Mouse (Mus musculus): ENCODE measurements around the gene Cfap43. TPM values are rescaled to one million over a fixed set of nuclear protein-coding genes. Genes with fewer than 3 reads are reported as not detected.

Gene Cfap43
- polyA plus RNA-seq, 1 experiment from 2014 or later = 0.75 TPM

DNA sequence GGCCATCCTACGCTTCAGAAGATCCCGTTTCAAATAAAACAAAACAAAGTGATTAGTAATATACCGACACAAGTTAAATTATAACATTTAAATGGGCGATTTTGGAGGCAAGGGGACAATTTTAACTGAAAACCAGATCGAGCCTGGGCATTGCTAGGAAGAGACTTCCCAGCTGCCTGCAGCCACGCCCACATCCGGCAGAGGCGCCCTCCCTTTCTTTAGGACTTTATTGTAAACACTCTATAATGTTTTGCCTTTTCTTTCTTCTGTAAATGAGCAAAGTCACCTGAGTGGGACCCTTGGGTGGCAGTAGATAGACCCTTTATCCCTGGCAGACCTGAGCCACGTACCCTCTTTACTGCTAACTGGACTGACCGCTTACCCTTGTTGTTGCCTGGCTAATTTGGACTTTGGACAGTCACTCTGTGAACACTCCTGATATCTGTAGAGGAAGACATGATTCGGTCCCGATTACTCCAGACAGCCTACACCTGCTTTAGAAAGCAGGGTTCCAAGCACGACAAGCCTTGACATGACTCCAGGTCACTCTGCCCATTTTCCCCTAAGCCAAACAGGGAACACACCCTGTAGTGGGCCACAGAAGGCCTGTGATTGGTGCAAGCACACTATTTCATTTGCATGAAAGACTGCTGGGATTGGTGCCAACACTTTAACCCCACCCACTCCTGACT is 213.9 kb downstream of the Cfap43 start:
- H3K4me2 ChIP-seq (ENCODE audit: low read depth, low read length) = no peak overlapping the region
- no peaks in the 10 kb centered on the region for H3K36me3 ChIP-seq (ENCODE audit: control insufficient read depth, insufficient read depth, low read length)
- H3K4me3 ChIP-seq (ENCODE audit: low read depth, low read length) = no peak overlapping the region
- DNase-seq (ENCODE audit: low spot score) (no peak), ATAC-seq (ENCODE audit: low read depth) (no peak)
- no peaks in the 10 kb centered on the region for H3K4me1 ChIP-seq (ENCODE audit: control insufficient read depth, insufficient read depth, low read length)
- 71% methylated on average over 13 of the region's 13 CpGs for WGBS
- H3K27ac ChIP-seq (replicated peaks; ENCODE audit: low read depth, low read length) = no peak overlapping the region
- H3K27me3 ChIP-seq (replicated peaks; ENCODE audit: control insufficient read depth, insufficient read depth, low read length) = no peaks in the 10 kb centered on the region
- H3K9ac ChIP-seq (ENCODE audit: low read depth, low read length) = no peak overlapping the region
- no peaks in the 10 kb centered on the region for H3K9me3 ChIP-seq (ENCODE audit: control insufficient read depth, low read length)

GRCm38 (mm10) chr19:47700509-47700908 is 218.6 kb downstream of the Cfap43 start:
- ATAC-seq (ENCODE audit: low read depth) (no peak), DNase-seq (ENCODE audit: low spot score) (no peak)
- Histone ChIP-seq H3K9me3 (ENCODE audit: control insufficient read depth, low read length) (no peaks in the 10 kb centered on the region), H3K27me3 (replicated peaks; ENCODE audit: control insufficient read depth, insufficient read depth, low read length) (no peaks in the 10 kb centered on the region), H3K27ac (replicated peaks; ENCODE audit: low read depth, low read length) (no peak overlapping the region), H3K4me2 (ENCODE audit: low read depth, low read length) (no peak overlapping the region), H3K36me3 (ENCODE audit: control insufficient read depth, insufficient read depth, low read length) (no peaks in the 10 kb centered on the region), H3K4me3 (ENCODE audit: low read depth, low read length) (no peak overlapping the region), H3K9ac (ENCODE audit: low read depth, low read length) (no peak overlapping the region), H3K4me1 (ENCODE audit: control insufficient read depth, insufficient read depth, low read length) (0 out of 2 replicates have a peak, but pooled peaks cover 3% of the 10 kb centered on the region)
- 86% methylated on average over 8 of the region's 8 CpGs for WGBS

DNA sequence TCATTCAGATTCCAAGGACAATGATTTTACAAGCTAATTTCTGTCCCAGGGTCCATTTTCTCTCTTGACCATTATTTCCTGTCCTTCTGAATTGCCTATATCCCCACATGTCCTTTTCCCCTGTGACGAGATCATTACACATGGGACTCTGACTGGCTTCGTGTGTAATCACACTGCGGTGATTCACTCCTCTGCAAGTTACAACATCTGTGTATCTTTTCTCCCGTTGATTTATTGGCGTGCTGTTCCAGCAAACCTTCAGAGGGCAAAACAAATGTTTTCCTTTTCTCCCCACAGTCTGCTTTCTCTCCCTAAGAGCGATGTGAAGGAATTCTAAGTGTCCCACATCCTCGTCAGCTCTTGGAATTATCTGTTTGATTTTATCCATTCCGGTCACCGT is 219.3 kb downstream of the Cfap43 start:
- Histone ChIP-seq H3K9me3 (ENCODE audit: control insufficient read depth, low read length) (no peaks in the 10 kb centered on the region), H3K9ac (ENCODE audit: low read depth, low read length) (no peak overlapping the region), H3K36me3 (ENCODE audit: control insufficient read depth, insufficient read depth, low read length) (no peaks in the 10 kb centered on the region), H3K4me1 (ENCODE audit: control insufficient read depth, insufficient read depth, low read length) (0 out of 2 replicates have a peak, but pooled peaks cover 3% of the 10 kb centered on the region), H3K4me3 (ENCODE audit: low read depth, low read length) (no peak overlapping the region), H3K4me2 (ENCODE audit: low read depth, low read length) (no peak overlapping the region), H3K27me3 (replicated peaks; ENCODE audit: control insufficient read depth, insufficient read depth, low read length) (no peaks in the 10 kb centered on the region), H3K27ac (replicated peaks; ENCODE audit: low read depth, low read length) (no peak overlapping the region)
- no peak for ATAC-seq (ENCODE audit: low read depth)
- DNase-seq (ENCODE audit: low spot score) = no peak
- WGBS = 56% methylated on average over 9 of the region's 9 CpGs

- ATAC-seq (ENCODE audit: low read depth) = no peak
- no peak overlapping the region for H3K27ac ChIP-seq (replicated peaks; ENCODE audit: low read depth, low read length)
- WGBS = 44% methylated on average over 9 of the region's 9 CpGs
- H3K36me3 ChIP-seq (ENCODE audit: control insufficient read depth, insufficient read depth, low read length) = no peaks in the 10 kb centered on the region
- H3K4me3 ChIP-seq (ENCODE audit: low read depth, low read length) = no peak overlapping the region
- 0 out of 2 replicates have a peak, but pooled peaks cover 3% of the 10 kb centered on the region for H3K4me1 ChIP-seq (ENCODE audit: control insufficient read depth, insufficient read depth, low read length)
- DNase-seq (ENCODE audit: low spot score) = peak; percentile 22
- no peak overlapping the region for H3K4me2 ChIP-seq (ENCODE audit: low read depth, low read length)
- no peaks in the 10 kb centered on the region for H3K9me3 ChIP-seq (ENCODE audit: control insufficient read depth, low read length)
- H3K9ac ChIP-seq (ENCODE audit: low read depth, low read length) = no peak overlapping the region
- no peaks in the 10 kb centered on the region for H3K27me3 ChIP-seq (replicated peaks; ENCODE audit: control insufficient read depth, insufficient read depth, low read length)
These were observed 220.8 kb downstream of the Cfap43 start for GRCm38 (mm10) chr19:47698266-47698665.

GRCm38 (mm10) chr19:47697067-47697466 is 222.0 kb downstream of the Cfap43 start:
- Histone ChIP-seq H3K27me3 (replicated peaks; ENCODE audit: control insufficient read depth, insufficient read depth, low read length) (no peaks in the 10 kb centered on the region), H3K4me3 (ENCODE audit: low read depth, low read length) (no peak overlapping the region), H3K9ac (ENCODE audit: low read depth, low read length) (no peak overlapping the region), H3K9me3 (ENCODE audit: control insufficient read depth, low read length) (no peaks in the 10 kb centered on the region), H3K27ac (replicated peaks; ENCODE audit: low read depth, low read length) (no peak overlapping the region), H3K36me3 (ENCODE audit: control insufficient read depth, insufficient read depth, low read length) (no peaks in the 10 kb centered on the region), H3K4me1 (ENCODE audit: control insufficient read depth, insufficient read depth, low read length) (0 out of 2 replicates have a peak, but pooled peaks cover 3% of the 10 kb centered on the region), H3K4me2 (ENCODE audit: low read depth, low read length) (no peak overlapping the region)
- WGBS = 81% methylated on average over 11 of the region's 11 CpGs
- no peak for ATAC-seq (ENCODE audit: low read depth)
- no peak for DNase-seq (ENCODE audit: low spot score)

GRCm38 (mm10) chr19:47696411-47696810 is 222.7 kb downstream of the Cfap43 start:
- Histone ChIP-seq H3K27ac (replicated peaks; ENCODE audit: low read depth, low read length) (no peak overlapping the region), H3K9me3 (ENCODE audit: control insufficient read depth, low read length) (no peaks in the 10 kb centered on the region), H3K36me3 (ENCODE audit: control insufficient read depth, insufficient read depth, low read length) (no peaks in the 10 kb centered on the region), H3K27me3 (replicated peaks; ENCODE audit: control insufficient read depth, insufficient read depth, low read length) (no peaks in the 10 kb centered on the region), H3K4me1 (ENCODE audit: control insufficient read depth, insufficient read depth, low read length) (peaks cover 3% of the 10 kb centered on the region; the same call in 1 of the 2 replicates), H3K4me3 (ENCODE audit: low read depth, low read length) (no peak overlapping the region), H3K4me2 (ENCODE audit: low read depth, low read length) (no peak overlapping the region), H3K9ac (ENCODE audit: low read depth, low read length) (no peak overlapping the region)
- 94% methylated on average over 8 of the region's 8 CpGs for WGBS
- ATAC-seq (ENCODE audit: low read depth) = no peak
- DNase-seq (ENCODE audit: low spot score) = no peak

- H3K27me3 ChIP-seq (replicated peaks; ENCODE audit: control insufficient read depth, insufficient read depth, low read length) = no peaks in the 10 kb centered on the region
- ATAC-seq (ENCODE audit: low read depth) (no peak), DNase-seq (ENCODE audit: low spot score) (no peak)
- no peak overlapping the region for H3K9ac ChIP-seq (ENCODE audit: low read depth, low read length)
- H3K4me1 ChIP-seq (ENCODE audit: control insufficient read depth, insufficient read depth, low read length) = peaks cover 3% of the 10 kb centered on the region; the same call in 1 of the 2 replicates
- H3K36me3 ChIP-seq (ENCODE audit: control insufficient read depth, insufficient read depth, low read length) = no peaks in the 10 kb centered on the region
- H3K27ac ChIP-seq (replicated peaks; ENCODE audit: low read depth, low read length) = no peak overlapping the region
- WGBS = 90% methylated on average over 6 of the region's 6 CpGs
- no peaks in the 10 kb centered on the region for H3K9me3 ChIP-seq (ENCODE audit: control insufficient read depth, low read length)
- no peak overlapping the region for H3K4me2 ChIP-seq (ENCODE audit: low read depth, low read length)
- no peak overlapping the region for H3K4me3 ChIP-seq (ENCODE audit: low read depth, low read length)
These were observed 223.4 kb downstream of the Cfap43 start for GRCm38 (mm10) chr19:47695725-47696124.

DNA sequence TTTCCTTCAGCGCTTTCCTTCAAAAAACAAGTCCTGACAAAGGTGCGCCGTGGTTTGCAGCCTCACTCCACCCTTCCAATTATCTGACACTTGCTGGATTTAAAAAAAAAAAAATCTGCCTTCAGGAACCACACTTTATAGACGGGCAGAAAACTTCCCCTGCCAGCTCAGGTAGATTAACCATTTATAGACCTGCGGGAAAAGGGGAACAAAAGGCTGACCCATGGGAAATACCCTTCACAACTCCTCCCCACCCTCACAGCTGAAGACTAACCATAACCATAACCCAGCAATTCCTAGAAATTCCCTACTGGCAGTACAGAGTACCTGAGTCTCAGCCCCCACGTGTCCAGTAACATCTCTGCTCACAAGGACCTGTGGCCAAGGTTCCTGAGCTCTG is 227.1 kb downstream of the Cfap43 start, which contains the start of gene Col17a1:
Gene Col17a1 (minus strand): TSS at position 101 of the 400 bp plus-strand sequence.
- Histone ChIP-seq H3K36me3 (ENCODE audit: control insufficient read depth, insufficient read depth, low read length) (no peaks in the 10 kb centered on the region), H3K9ac (ENCODE audit: low read depth, low read length) (peak within 1 kb of the TSS; percentile 35), H3K27me3 (replicated peaks; ENCODE audit: control insufficient read depth, insufficient read depth, low read length) (no peaks in the 10 kb centered on the region), H3K4me3 (ENCODE audit: low read depth, low read length) (peak within 1 kb of the TSS; percentile 28), H3K9me3 (ENCODE audit: control insufficient read depth, low read length) (no peaks in the 10 kb centered on the region), H3K4me1 (ENCODE audit: control insufficient read depth, insufficient read depth, low read length) (peaks cover 2% of the 10 kb centered on the region; the same call in 1 of the 2 replicates), H3K4me2 (ENCODE audit: low read depth, low read length) (peak within 1 kb of the TSS; percentile 27; the same call in 1 of the 2 replicates), H3K27ac (replicated peaks; ENCODE audit: low read depth, low read length) (peak within 1 kb of the TSS; percentile 46)
- 64% methylated on average over 6 of the region's 6 CpGs for WGBS
- DNase-seq (ENCODE audit: low spot score) (peak; percentile 42), ATAC-seq (ENCODE audit: low read depth) (no peak)

GRCm38 (mm10) chr19:47689592-47689991 is 229.5 kb downstream of the Cfap43 start:
- H3K4me1 ChIP-seq (ENCODE audit: control insufficient read depth, insufficient read depth, low read length) = no peaks in the 10 kb centered on the region; the same call in 1 of the 2 replicates
- no peak for ATAC-seq (ENCODE audit: low read depth)

More at GRCm38 (mm10) chr19:47689592-47689991, 229.5 kb downstream of the Cfap43 start:
- no peaks in the 10 kb centered on the region for H3K9me3 ChIP-seq (ENCODE audit: control insufficient read depth, low read length)
- H3K4me2 ChIP-seq (ENCODE audit: low read depth, low read length) = no peak overlapping the region
- no peak overlapping the region for H3K27ac ChIP-seq (replicated peaks; ENCODE audit: low read depth, low read length)
- no peak for DNase-seq (ENCODE audit: low spot score)
- no peak overlapping the region for H3K4me3 ChIP-seq (ENCODE audit: low read depth, low read length)
- WGBS = 83% methylated on average over 7 of the region's 7 CpGs
- no peak overlapping the region for H3K9ac ChIP-seq (ENCODE audit: low read depth, low read length)
- no peaks in the 10 kb centered on the region for H3K27me3 ChIP-seq (replicated peaks; ENCODE audit: control insufficient read depth, insufficient read depth, low read length)
- H3K36me3 ChIP-seq (ENCODE audit: control insufficient read depth, insufficient read depth, low read length) = no peaks in the 10 kb centered on the region
